Mouse (Mus musculus): ENCODE measurements around the gene Actn1. TPM values are rescaled to one million over a fixed set of nuclear protein-coding genes. Genes with fewer than 3 reads are reported as not detected.

Gene Actn1
- polyA plus RNA-seq, 1 experiment from 2014 or later, result 29.4 TPM

DNA sequence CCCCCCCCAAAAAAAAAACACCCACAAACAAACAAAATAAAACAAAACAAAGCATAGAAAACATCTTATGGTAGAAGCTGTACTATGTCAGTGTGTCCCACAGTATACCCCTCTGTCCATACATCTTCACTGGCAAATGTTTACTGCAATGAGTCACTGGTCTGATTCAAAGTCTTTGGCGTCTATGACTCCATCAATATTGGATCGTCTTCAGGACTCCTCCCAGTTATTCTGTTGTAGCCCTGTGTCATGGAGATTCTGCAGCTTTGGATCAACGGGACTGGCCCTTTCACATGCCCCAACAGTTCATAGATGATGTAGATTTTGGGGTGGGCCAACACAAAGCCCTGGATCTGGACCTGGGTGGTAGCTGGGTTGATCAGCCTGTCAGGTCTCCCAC, 25.9 kb downstream of the Actn1 start:
- H3K9ac ChIP-seq, result no peak overlapping the region
- peaks cover 39% of the 10 kb centered on the region for H3K4me1 ChIP-seq
- ATAC-seq (ENCODE audit: insufficient number of reproducible peaks, low FRiP score, low TSS enrichment, low read depth), result no peak
- H3K9me3 ChIP-seq, result no peaks in the 10 kb centered on the region
- no peak overlapping the region for H3K4me2 ChIP-seq
- no peaks in the 10 kb centered on the region for H3K27me3 ChIP-seq
- H3K4me3 ChIP-seq, result no peak overlapping the region
- WGBS, result 95% methylated on average over 3 of the region's 3 CpGs
- no peak overlapping the region for H3K27ac ChIP-seq
- peaks cover 12% of the 10 kb centered on the region; the same call in 1 of the 2 replicates for H3K36me3 ChIP-seq

GRCm38 (mm10) chr12:80232840-80233218, 27.3 kb downstream of the Actn1 start:
- H3K9ac ChIP-seq, result no peak overlapping the region
- WGBS, result 93% methylated on average over 4 of the region's 4 CpGs
- no peak overlapping the region for H3K4me3 ChIP-seq
- H3K4me2 ChIP-seq, result no peak overlapping the region
- no peaks in the 10 kb centered on the region for H3K27me3 ChIP-seq
- H3K27ac ChIP-seq, result no peak overlapping the region
- no peaks in the 10 kb centered on the region for H3K9me3 ChIP-seq
- ATAC-seq (ENCODE audit: insufficient number of reproducible peaks, low FRiP score, low TSS enrichment, low read depth), result no peak
- peaks cover 45% of the 10 kb centered on the region for H3K4me1 ChIP-seq
- peaks cover 12% of the 10 kb centered on the region; the same call in 1 of the 2 replicates for H3K36me3 ChIP-seq

DNA sequence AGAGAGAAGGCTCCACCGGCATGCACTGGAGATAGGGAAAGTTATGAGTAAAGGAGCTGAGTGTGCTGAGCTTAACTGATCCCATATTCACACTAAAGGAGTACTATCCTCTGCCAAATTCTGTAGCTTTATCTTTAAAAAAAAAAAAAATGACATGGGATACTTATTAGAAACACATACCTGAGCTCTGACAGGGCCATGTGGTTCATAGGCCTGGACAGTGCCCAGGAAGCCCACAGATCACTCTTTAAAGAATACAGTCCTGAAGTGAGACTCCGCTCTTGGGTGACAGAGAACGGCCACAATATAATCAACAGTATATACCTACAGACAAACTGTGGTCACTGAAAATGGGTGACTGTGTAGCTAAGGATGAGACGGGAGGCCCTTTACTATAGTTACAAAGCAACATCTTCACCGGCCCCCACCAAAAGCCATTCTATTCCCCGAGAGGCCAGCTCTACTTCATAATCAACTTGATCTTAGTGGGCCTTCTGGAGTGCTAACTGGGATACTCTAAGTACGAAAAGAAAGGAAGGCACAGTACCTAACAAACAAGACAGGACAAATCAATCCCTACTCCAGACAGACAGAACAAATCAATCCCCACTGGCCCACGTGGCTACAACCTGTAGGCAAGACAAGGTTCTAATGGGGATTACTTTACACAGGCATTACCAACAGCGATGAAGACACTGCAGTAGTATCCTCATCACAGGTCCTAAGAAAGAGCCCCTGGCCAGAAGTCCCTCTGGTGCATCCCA, 27.9 kb downstream of the Actn1 start:
- Histone ChIP-seq H3K9me3 (no peaks in the 10 kb centered on the region), H3K4me3 (no peak overlapping the region), H3K27me3 (no peaks in the 10 kb centered on the region), H3K4me1 (peaks cover 49% of the 10 kb centered on the region), H3K36me3 (peaks cover 12% of the 10 kb centered on the region; the same call in 1 of the 2 replicates), H3K4me2 (no peak overlapping the region), H3K27ac (peak overlapping the region; percentile 92; the same call in 1 of the 2 replicates), H3K9ac (no peak overlapping the region)
- 68% methylated on average over 9 of the region's 9 CpGs for WGBS
- ATAC-seq (ENCODE audit: insufficient number of reproducible peaks, low FRiP score, low TSS enrichment, low read depth), result no peak

- Histone ChIP-seq H3K36me3 (peaks cover 12% of the 10 kb centered on the region; the same call in 1 of the 2 replicates), H3K27ac (peak overlapping the region; percentile 92), H3K4me2 (peak overlapping the region; percentile 42; the same call in 1 of the 2 replicates), H3K4me3 (no peak overlapping the region), H3K27me3 (no peaks in the 10 kb centered on the region), H3K4me1 (peaks cover 57% of the 10 kb centered on the region), H3K9me3 (no peaks in the 10 kb centered on the region), H3K9ac (no peak overlapping the region)
- no peak for ATAC-seq (ENCODE audit: insufficient number of reproducible peaks, low FRiP score, low TSS enrichment, low read depth)
- WGBS, result 8% methylated on average over 5 of the region's 5 CpGs
These were observed 28.9 kb downstream of the Actn1 start for GRCm38 (mm10) chr12:80231317-80231716.

DNA sequence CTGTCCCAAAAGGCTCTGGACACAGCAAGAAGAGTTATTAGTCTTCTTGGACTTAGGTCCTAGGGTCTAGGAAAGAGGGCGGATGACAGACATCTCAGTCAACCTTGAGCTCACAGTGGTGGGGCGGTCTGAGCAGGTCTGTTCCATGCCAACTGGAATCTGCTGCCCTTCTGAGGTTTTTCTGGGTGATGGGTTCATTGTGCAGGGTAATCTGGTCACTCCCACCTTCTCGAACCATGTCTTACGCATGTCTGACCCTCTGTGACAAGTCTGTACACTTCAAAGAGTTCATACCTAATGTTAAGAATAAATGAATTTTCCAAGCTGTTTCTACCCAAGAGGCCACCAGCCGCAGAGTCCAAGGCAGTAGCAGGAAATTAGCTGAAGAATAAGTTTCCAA, 29.3 kb downstream of the Actn1 start:
- 35% methylated on average over 5 of the region's 5 CpGs for WGBS
- peaks cover 61% of the 10 kb centered on the region for H3K4me1 ChIP-seq
- no peak overlapping the region for H3K9ac ChIP-seq
- no peak for ATAC-seq (ENCODE audit: insufficient number of reproducible peaks, low FRiP score, low TSS enrichment, low read depth)
- H3K4me2 ChIP-seq, result peak overlapping the region; percentile 42
- H3K4me3 ChIP-seq, result peak overlapping the region; percentile 13
- H3K9me3 ChIP-seq, result no peaks in the 10 kb centered on the region
- peak overlapping the region; percentile 92 for H3K27ac ChIP-seq
- H3K27me3 ChIP-seq, result no peaks in the 10 kb centered on the region
- peaks cover 12% of the 10 kb centered on the region; the same call in 1 of the 2 replicates for H3K36me3 ChIP-seq

GRCm38 (mm10) chr12:80230111-80230700, 30.0 kb downstream of the Actn1 start:
- Histone ChIP-seq H3K4me3 (peak overlapping the region; percentile 14), H3K27ac (peak overlapping the region; percentile 92)
- peak; percentile 84 for ATAC-seq (ENCODE audit: insufficient number of reproducible peaks, low FRiP score, low TSS enrichment, low read depth)

DNA sequence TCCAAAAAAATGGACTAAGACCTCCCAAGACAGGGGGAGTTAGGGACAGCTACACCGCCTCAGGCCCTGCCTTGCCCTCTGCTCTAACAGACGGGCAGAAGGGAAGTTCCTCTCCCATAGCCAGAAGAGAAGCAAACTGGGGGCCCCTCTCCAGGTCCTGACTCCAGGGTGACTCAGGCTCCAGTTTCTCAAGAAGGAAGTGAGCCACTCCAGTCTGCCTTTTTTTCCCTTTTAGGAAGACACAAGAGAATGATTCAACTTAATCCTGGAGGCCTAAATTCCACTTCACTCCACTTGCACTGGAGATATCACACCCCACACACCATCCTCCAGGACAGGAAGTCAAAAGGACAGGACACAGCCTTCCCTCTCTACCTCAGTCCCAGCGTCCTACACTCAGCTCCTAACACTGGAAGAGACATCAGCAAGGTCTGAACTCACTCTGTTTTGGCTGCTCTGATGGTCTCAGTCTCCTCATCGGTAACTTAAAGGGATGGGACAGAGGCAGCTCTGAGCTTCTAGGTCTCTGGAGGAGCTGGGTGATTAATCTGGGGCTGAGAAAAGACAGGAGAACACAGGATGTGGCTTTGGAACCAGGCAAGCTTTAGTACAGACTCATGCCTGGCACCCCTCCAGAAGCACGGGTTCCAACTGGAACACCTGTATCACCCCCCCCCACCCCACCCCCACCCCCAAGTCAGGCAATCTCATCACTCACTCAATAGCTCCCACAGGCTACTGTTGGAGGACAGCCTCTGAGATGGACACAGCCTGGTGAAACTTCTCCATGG, 31.0 kb downstream of the Actn1 start:
- no peaks in the 10 kb centered on the region for H3K27me3 ChIP-seq
- WGBS, result 33% methylated on average over 5 of the region's 5 CpGs
- no peaks in the 10 kb centered on the region for H3K9me3 ChIP-seq
- no peak overlapping the region for H3K9ac ChIP-seq
- no peak for ATAC-seq (ENCODE audit: insufficient number of reproducible peaks, low FRiP score, low TSS enrichment, low read depth)
- H3K27ac ChIP-seq, result peak overlapping the region; percentile 92
- H3K36me3 ChIP-seq, result peaks cover 6% of the 10 kb centered on the region; the same call in 1 of the 2 replicates
- peak overlapping the region; percentile 42 for H3K4me2 ChIP-seq
- peaks cover 78% of the 10 kb centered on the region for H3K4me1 ChIP-seq
- H3K4me3 ChIP-seq, result no peak overlapping the region

More at GRCm38 (mm10) chr12:80230111-80230700, 30.0 kb downstream of the Actn1 start:
- no peak overlapping the region for H3K9ac ChIP-seq
- WGBS, result 2% methylated on average over 10 of the region's 10 CpGs
- no peaks in the 10 kb centered on the region for H3K9me3 ChIP-seq
- H3K4me1 ChIP-seq, result peaks cover 68% of the 10 kb centered on the region
- H3K36me3 ChIP-seq, result peaks cover 12% of the 10 kb centered on the region; the same call in 1 of the 2 replicates
- H3K27me3 ChIP-seq, result no peaks in the 10 kb centered on the region
- H3K4me2 ChIP-seq, result peak overlapping the region; percentile 42

- no peak overlapping the region for H3K9ac ChIP-seq
- peaks cover 86% of the 10 kb centered on the region for H3K4me1 ChIP-seq
- H3K4me3 ChIP-seq, result no peak overlapping the region
- no peaks in the 10 kb centered on the region for H3K36me3 ChIP-seq
- H3K27me3 ChIP-seq, result no peaks in the 10 kb centered on the region
- no peaks in the 10 kb centered on the region for H3K9me3 ChIP-seq
- 72% methylated on average over 5 of the region's 5 CpGs for WGBS
- no peak overlapping the region for H3K4me2 ChIP-seq
- ATAC-seq (ENCODE audit: insufficient number of reproducible peaks, low FRiP score, low TSS enrichment, low read depth), result no peak
- peak overlapping the region; percentile 64 for H3K27ac ChIP-seq
These were observed 31.8 kb downstream of the Actn1 start for GRCm38 (mm10) chr12:80228356-80228755.

- Histone ChIP-seq H3K4me3 (no peak overlapping the region), H3K36me3 (no peaks in the 10 kb centered on the region), H3K27me3 (no peaks in the 10 kb centered on the region), H3K27ac (peak overlapping the region; percentile 64), H3K4me2 (no peak overlapping the region), H3K4me1 (peaks cover 92% of the 10 kb centered on the region), H3K9me3 (no peaks in the 10 kb centered on the region), H3K9ac (no peak overlapping the region)
- 12% methylated on average over 3 of the region's 3 CpGs for WGBS
- ATAC-seq (ENCODE audit: insufficient number of reproducible peaks, low FRiP score, low TSS enrichment, low read depth), result no peak
These were observed 32.3 kb downstream of the Actn1 start for GRCm38 (mm10) chr12:80227835-80228234.

DNA sequence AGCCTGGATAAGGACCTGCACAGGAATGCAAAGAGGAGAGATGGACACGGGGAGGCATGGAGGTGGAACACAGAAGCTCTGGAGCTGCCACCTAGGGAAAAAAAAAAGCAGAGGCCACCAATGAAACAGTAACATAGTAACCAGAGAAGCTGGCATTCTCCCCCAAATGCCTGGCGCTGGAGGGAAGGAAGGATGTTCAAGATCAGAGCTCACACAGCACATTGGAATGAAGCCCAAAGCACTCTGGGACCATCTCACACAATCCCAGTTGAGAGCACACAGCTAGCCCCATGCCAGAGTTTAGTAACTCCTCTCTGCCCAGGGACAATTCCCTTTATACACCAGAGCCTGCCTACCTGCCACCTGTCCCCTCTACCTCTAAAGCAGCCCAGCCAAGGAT, 34.1 kb downstream of the Actn1 start:
- Histone ChIP-seq H3K9me3 (no peaks in the 10 kb centered on the region), H3K36me3 (no peaks in the 10 kb centered on the region), H3K4me3 (no peak overlapping the region), H3K27ac (no peak overlapping the region), H3K27me3 (no peaks in the 10 kb centered on the region), H3K4me1 (peaks cover 87% of the 10 kb centered on the region), H3K9ac (no peak overlapping the region), H3K4me2 (no peak overlapping the region)
- 52% methylated on average over 2 of the region's 2 CpGs for WGBS
- no peak for ATAC-seq (ENCODE audit: insufficient number of reproducible peaks, low FRiP score, low TSS enrichment, low read depth)

DNA sequence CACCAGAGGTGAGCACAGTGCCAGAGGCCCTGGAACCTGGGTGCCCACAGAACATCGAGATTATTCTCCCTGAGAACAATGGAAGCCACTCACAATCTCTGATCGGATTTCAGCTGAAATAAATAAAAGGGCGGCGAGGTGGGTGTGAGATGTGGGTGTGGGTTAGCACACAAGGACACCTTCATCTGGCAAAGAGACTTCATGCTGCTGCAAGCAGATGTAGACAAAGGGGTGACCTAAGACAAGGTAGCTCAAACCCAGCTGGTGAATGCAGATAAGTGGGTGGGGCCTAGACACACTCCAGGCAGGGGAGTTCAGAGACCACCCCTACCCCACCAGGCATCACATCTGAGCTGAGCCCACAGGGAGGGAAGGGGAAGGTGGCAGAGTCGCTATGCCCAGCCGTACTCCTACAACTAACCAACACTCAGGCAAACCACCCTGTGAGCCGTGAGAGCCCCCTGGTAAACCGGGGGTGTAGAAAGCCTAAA, 35.9 kb downstream of the Actn1 start:
- Histone ChIP-seq H3K9ac (no peak overlapping the region), H3K27ac (no peak overlapping the region), H3K36me3 (no peaks in the 10 kb centered on the region), H3K27me3 (no peaks in the 10 kb centered on the region), H3K9me3 (no peaks in the 10 kb centered on the region), H3K4me1 (peaks cover 78% of the 10 kb centered on the region), H3K4me3 (no peak overlapping the region), H3K4me2 (no peak overlapping the region)
- WGBS, result 48% methylated on average over 8 of the region's 8 CpGs
- ATAC-seq (ENCODE audit: insufficient number of reproducible peaks, low FRiP score, low TSS enrichment, low read depth), result no peak
